Mouse (Mus musculus): Measurements from ENCODE around the gene Ntf5. TPM values are rescaled to one million over a fixed set of nuclear protein-coding genes. Genes with fewer than 3 reads are reported as not detected.

Ntf5 gene
- polyA plus RNA-seq, 1 experiment from 2014 or later: 0.13 TPM

DNA sequence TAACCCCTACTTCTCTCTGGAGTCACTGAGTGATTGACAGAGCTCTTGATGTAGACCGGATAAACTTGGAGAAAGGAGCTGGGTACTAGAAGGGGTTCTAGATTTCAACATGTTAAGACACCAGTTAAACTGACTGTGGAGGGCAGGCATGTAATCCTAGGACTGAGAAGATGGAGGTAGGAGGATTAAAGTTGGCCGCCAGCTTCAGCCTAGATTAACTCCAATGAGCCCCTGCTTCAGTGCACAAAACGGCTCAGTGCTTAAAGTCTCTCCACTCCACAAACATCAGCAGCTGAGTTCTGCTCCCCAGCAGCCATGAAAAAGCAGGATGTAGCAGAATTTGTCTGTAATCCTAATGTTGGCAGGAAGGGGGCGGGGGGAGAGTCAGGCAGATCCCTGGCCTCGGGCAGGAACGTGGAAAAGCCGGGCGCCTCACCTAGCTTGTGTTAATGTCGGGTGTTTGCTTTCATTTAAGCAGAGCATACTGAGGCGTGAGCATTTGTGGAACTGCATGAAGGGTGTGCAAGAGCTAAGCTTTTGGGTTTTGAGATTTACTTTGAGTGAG, 11.9 kb upstream of the Ntf5 start:
- H3K4me2 ChIP-seq (replicated peaks): no peak overlapping the region
- no peaks in the 10 kb centered on the region for H3K9me3 ChIP-seq (ENCODE audit: control insufficient read depth, low read length)
- H3K36me3 ChIP-seq (replicated peaks; ENCODE audit: control insufficient read depth, insufficient read depth): no peaks in the 10 kb centered on the region
- ATAC-seq (ENCODE audit: low FRiP score) (no peak), DNase-seq (ENCODE audit: low spot score) (no peak)
- H3K27ac ChIP-seq: no peak overlapping the region
- H3K4me3 ChIP-seq (replicated peaks; ENCODE audit: low read length): no peak overlapping the region
- WGBS: 81% methylated on average over 10 of the region's 10 CpGs
- no peaks in the 10 kb centered on the region; the same call in 1 of the 2 replicates for H3K4me1 ChIP-seq (replicated peaks; ENCODE audit: control insufficient read depth, insufficient read depth, low read length)
- peaks cover 19% of the 10 kb centered on the region for H3K27me3 ChIP-seq (ENCODE audit: control insufficient read depth, insufficient read depth, low read length)
- H3K9ac ChIP-seq: no peak overlapping the region

DNA sequence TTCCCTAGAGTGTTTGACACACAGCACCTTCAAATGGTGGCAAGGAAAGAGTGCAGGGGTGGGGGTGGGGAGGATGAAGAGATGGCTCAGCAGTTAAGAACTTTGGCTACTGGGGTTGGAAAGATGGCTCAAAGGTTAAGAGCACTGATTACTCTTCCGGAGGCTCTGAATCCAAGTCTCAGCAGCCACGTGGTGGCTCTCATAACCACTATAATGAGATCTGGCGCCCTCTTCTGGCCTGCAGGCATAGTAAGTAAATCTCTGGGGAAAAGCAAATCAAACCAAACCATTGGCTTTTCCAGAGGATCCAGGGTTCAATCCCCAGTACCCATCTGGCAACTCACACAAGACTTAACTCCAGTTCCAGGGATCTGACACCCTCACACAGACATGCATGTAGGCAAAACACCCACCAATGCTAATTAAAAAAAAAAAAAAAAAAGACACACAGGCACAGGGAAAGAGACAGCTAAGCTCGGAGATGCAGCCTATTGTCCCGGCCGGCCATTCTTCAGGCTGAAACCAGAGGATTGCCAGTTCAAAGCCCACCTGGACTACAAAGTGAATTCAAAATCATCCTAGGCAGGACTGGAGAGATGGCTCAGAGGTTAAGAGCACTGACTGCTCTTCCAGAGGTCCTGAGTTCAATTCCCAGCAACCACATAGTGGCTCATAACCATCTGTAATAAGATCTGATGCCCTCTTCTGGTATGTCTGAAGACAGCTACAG, 9.8 kb upstream of the Ntf5 start:
- ATAC-seq (ENCODE audit: low FRiP score) (no peak), DNase-seq (ENCODE audit: low spot score) (peak; percentile 66)
- WGBS: 47% methylated on average over 6 of the region's 6 CpGs

DNA sequence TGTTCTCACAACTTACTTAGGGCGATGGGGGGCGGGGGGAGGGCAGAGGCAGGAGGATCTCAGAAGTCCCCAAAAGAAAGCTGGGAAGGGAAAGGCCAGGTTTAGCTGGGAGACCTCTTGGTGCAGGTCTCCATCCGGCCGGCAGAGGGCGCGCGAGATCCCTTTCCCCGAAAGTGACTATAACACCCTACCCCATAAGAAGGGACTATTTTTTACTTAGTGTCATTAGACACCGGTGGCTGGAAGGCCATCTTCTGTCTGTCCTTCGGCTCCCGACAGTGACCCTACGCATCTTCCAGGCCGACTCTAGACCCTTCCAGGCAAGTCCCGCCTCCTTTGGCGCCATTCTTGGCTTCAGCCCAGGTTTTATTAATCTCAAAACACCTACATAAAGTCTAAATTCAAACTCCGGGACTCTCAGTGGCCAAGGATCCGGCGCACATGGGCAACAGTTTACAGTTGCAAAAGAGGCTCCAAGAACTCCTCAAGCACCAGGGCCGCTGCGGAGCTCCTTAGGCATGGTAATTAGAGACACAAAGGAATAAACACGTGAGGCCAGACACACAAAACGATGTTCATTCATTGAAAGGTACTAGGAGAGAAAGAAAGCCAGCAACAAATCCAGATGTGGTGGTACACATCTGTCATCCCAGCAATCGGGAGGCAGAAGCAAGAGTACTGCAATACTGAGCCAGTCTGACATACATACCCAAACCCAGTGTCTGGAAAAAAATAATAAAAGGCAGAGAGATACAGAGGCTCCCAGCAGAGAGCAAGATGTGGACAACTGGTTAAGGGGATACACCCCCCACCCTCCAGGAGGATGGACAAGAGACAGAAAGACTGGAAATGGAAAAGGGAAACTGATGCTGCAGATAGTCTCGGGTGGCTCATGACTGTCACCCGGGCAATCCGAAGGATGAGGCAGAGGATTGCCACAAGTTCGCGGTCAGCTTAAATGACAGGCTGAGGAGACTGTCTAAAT, 8.1 kb upstream of the Ntf5 start, which contains the start of gene Kcna7:
Gene Kcna7 (plus strand): TSS at position 563 of the 985 bp plus-strand sequence.
- Histone ChIP-seq H3K9me3 (ENCODE audit: control insufficient read depth, low read length) (no peaks in the 10 kb centered on the region), H3K27me3 (ENCODE audit: control insufficient read depth, insufficient read depth, low read length) (peaks cover 57% of the 10 kb centered on the region), H3K27ac (no peak within 1 kb of the TSS), H3K4me1 (replicated peaks; ENCODE audit: control insufficient read depth, insufficient read depth, low read length) (no peaks in the 10 kb centered on the region; the same call in 1 of the 2 replicates), H3K36me3 (replicated peaks; ENCODE audit: control insufficient read depth, insufficient read depth) (no peaks in the 10 kb centered on the region), H3K4me2 (replicated peaks) (peak within 1 kb of the TSS; percentile 48), H3K4me3 (replicated peaks; ENCODE audit: low read length) (peak within 1 kb of the TSS; percentile 26), H3K9ac (no peak within 1 kb of the TSS)
- no peak for ATAC-seq (ENCODE audit: low FRiP score)
- 10% methylated on average over 28 of the region's 28 CpGs for WGBS
- DNase-seq (ENCODE audit: low spot score): peak; percentile 37

More for the DNA sequence above, 9.8 kb upstream of the Ntf5 start:
- no peak overlapping the region for H3K4me2 ChIP-seq (replicated peaks)
- no peaks in the 10 kb centered on the region for H3K9me3 ChIP-seq (ENCODE audit: control insufficient read depth, low read length)
- H3K36me3 ChIP-seq (replicated peaks; ENCODE audit: control insufficient read depth, insufficient read depth): no peaks in the 10 kb centered on the region
- H3K27me3 ChIP-seq (ENCODE audit: control insufficient read depth, insufficient read depth, low read length): peaks cover 40% of the 10 kb centered on the region
- no peaks in the 10 kb centered on the region; the same call in 1 of the 2 replicates for H3K4me1 ChIP-seq (replicated peaks; ENCODE audit: control insufficient read depth, insufficient read depth, low read length)
- no peak overlapping the region for H3K4me3 ChIP-seq (replicated peaks; ENCODE audit: low read length)
- no peak overlapping the region for H3K27ac ChIP-seq
- no peak overlapping the region for H3K9ac ChIP-seq

DNA sequence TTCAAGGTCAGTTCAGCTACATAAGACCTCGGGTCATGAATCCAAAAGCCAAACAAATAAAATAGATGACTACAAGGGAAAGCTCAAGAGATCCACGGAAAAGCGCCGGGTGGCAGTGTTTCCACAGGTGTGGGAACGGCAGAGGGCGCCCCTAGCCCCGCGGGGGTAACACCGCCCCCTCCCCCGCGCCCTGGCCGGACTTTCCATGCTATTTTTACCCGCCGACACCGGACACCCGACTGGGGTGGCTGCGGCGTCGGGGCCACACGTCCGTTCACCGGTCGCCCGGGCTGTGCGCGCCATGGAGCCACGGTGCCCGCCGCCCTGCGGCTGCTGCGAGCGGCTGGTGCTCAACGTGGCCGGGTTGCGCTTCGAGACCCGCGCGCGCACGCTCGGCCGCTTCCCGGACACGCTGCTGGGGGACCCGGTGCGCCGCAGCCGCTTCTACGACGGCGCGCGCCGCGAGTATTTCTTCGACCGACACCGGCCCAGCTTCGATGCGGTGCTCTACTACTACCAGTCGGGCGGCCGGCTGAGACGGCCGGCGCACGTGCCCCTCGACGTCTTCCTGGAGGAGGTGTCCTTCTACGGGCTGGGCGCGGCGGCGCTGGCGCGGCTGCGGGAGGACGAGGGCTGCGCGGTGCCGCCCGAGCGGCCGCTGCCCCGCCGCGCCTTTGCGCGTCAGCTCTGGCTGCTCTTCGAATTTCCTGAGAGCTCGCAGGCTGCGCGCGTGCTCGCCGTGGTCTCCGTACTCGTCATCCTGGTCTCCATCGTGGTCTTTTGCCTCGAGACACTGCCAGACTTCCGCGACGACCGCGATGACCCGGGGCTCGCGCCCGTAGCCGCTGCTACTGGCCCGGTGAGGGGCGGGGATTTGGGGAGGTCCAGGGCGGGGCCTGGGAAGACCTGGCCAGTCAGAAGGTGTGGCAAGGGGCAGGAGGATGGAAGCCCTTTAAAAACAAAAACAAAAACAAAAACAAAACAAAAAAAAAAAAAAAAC, 7.0 kb upstream of the Ntf5 start:
- H3K4me2 ChIP-seq (replicated peaks): peak overlapping the region; percentile 48
- H3K27ac ChIP-seq: no peak overlapping the region
- H3K36me3 ChIP-seq (replicated peaks; ENCODE audit: control insufficient read depth, insufficient read depth): no peaks in the 10 kb centered on the region
- H3K9me3 ChIP-seq (ENCODE audit: control insufficient read depth, low read length): no peaks in the 10 kb centered on the region
- 2% methylated on average over 101 of the region's 114 CpGs for WGBS
- no peak overlapping the region for H3K9ac ChIP-seq
- peak overlapping the region; percentile 26 for H3K4me3 ChIP-seq (replicated peaks; ENCODE audit: low read length)
- no peak for ATAC-seq (ENCODE audit: low FRiP score)
- no peak for DNase-seq (ENCODE audit: low spot score)
- no peaks in the 10 kb centered on the region; the same call in 1 of the 2 replicates for H3K4me1 ChIP-seq (replicated peaks; ENCODE audit: control insufficient read depth, insufficient read depth, low read length)
- H3K27me3 ChIP-seq (ENCODE audit: control insufficient read depth, insufficient read depth, low read length): peaks cover 67% of the 10 kb centered on the region

DNA sequence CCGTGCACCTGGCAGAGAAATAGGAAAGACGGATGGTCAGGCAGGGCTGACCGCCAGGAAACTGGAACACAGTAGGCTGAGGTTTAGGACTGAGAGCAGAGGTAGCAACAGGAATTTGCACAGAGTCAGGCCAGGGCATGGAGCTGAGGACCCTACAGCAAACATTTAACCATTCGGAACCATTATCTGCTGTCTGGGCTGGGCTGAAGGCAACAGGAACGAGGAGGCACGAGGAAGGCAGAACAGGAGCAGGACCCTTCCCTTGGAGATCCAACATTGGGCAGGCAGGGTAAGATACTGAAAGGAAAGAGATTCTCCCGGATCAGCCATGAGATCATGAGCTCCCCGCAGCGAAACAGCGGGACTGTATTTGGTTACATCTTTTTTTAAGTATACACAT, 5.7 kb upstream of the Ntf5 start:
- Histone ChIP-seq H3K4me2 (replicated peaks) (no peak overlapping the region), H3K4me3 (replicated peaks; ENCODE audit: low read length) (no peak overlapping the region), H3K9ac (no peak overlapping the region), H3K36me3 (replicated peaks; ENCODE audit: control insufficient read depth, insufficient read depth) (no peaks in the 10 kb centered on the region), H3K27ac (no peak overlapping the region), H3K4me1 (replicated peaks; ENCODE audit: control insufficient read depth, insufficient read depth, low read length) (no peaks in the 10 kb centered on the region; the same call in 1 of the 2 replicates), H3K27me3 (ENCODE audit: control insufficient read depth, insufficient read depth, low read length) (peaks cover 81% of the 10 kb centered on the region), H3K9me3 (ENCODE audit: control insufficient read depth, low read length) (no peaks in the 10 kb centered on the region)
- no peak for DNase-seq (ENCODE audit: low spot score)
- ATAC-seq (ENCODE audit: low FRiP score): no peak
- WGBS: 84% methylated on average over 10 of the region's 10 CpGs

DNA sequence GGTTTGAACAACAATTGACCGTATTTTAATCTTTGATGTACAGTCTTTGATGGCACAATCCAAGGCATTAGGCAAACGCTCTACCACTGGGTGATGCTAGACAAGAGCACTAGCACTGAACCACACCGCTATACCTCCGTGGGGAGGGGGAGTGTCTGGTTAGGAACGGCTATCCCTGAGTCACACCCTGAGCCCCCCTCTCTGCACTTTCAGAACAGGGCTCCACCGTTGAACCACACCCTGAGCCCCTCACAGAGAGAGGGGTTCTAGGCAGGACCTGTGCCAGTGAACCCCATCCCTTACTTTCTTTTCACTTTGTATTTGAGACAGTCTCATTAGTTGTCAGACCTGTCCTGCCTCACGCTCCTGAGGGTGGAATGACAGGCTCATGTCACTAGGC, 5.1 kb upstream of the Ntf5 start:
- WGBS: 67% methylated on average over 7 of the region's 7 CpGs
- H3K9me3 ChIP-seq (ENCODE audit: control insufficient read depth, low read length): no peaks in the 10 kb centered on the region
- H3K4me2 ChIP-seq (replicated peaks): no peak overlapping the region
- no peak overlapping the region for H3K9ac ChIP-seq
- H3K27me3 ChIP-seq (ENCODE audit: control insufficient read depth, insufficient read depth, low read length): peaks cover 86% of the 10 kb centered on the region
- DNase-seq (ENCODE audit: low spot score) (no peak), ATAC-seq (ENCODE audit: low FRiP score) (no peak)
- peaks cover 3% of the 10 kb centered on the region for H3K4me1 ChIP-seq (replicated peaks; ENCODE audit: control insufficient read depth, insufficient read depth, low read length)
- H3K27ac ChIP-seq: no peak overlapping the region
- no peak overlapping the region for H3K4me3 ChIP-seq (replicated peaks; ENCODE audit: low read length)
- no peaks in the 10 kb centered on the region for H3K36me3 ChIP-seq (replicated peaks; ENCODE audit: control insufficient read depth, insufficient read depth)

DNA sequence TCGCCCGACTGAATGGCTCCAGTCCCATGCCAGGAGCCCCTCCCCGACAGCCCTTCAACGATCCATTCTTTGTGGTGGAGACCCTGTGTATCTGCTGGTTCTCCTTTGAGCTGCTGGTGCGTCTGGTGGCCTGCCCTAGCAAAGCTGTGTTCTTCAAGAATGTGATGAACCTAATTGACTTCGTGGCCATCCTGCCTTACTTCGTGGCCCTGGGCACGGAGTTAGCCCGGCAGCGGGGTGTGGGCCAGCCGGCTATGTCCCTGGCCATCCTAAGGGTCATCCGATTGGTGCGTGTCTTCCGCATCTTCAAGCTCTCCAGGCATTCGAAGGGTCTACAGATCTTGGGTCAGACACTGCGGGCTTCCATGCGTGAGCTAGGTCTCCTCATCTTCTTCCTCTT, 4.5 kb upstream of the Ntf5 start:
- no peak overlapping the region for H3K4me3 ChIP-seq (replicated peaks; ENCODE audit: low read length)
- no peaks in the 10 kb centered on the region for H3K36me3 ChIP-seq (replicated peaks; ENCODE audit: control insufficient read depth, insufficient read depth)
- peaks cover 9% of the 10 kb centered on the region for H3K4me1 ChIP-seq (replicated peaks; ENCODE audit: control insufficient read depth, insufficient read depth, low read length)
- ATAC-seq (ENCODE audit: low FRiP score) (no peak), DNase-seq (ENCODE audit: low spot score) (no peak)
- H3K9ac ChIP-seq: no peak overlapping the region
- H3K4me2 ChIP-seq (replicated peaks): no peak overlapping the region
- H3K27ac ChIP-seq: no peak overlapping the region
- peaks cover 92% of the 10 kb centered on the region for H3K27me3 ChIP-seq (ENCODE audit: control insufficient read depth, insufficient read depth, low read length)
- H3K9me3 ChIP-seq (ENCODE audit: control insufficient read depth, low read length): no peaks in the 10 kb centered on the region
- WGBS: 88% methylated on average over 17 of the region's 17 CpGs

DNA sequence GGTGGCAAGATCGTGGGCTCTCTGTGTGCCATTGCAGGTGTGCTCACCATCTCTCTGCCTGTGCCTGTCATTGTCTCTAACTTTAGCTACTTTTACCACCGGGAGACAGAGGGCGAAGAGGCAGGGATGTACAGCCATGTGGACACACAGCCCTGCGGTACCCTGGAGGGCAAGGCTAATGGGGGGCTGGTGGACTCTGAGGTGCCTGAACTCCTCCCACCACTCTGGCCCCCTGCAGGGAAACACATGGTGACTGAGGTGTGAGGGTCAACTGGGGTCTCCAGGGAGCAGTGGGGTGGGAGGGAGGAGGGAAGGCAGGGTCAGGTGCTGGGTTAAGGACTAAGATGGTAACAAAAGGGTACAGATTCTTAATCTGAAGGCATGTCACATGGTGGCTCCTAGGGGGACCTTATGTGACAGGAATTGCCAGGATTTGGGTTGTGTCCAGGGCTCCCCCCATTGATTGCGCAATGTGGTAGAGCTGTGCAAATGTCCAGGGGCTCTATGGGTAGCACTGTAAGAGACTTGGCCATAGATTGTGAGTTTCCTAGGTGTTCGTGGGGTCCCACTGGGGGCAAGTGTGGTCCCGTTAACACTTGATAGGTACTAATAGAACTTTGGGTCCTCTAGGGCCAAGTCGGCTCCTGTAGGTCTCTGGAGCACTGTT, 3.9 kb upstream of the Ntf5 start:
- WGBS: 87% methylated on average over 8 of the region's 8 CpGs

More for the DNA sequence above, 3.9 kb upstream of the Ntf5 start:
- Histone ChIP-seq H3K9me3 (ENCODE audit: control insufficient read depth, low read length) (no peaks in the 10 kb centered on the region), H3K27ac (no peak overlapping the region), H3K36me3 (replicated peaks; ENCODE audit: control insufficient read depth, insufficient read depth) (no peaks in the 10 kb centered on the region), H3K4me3 (replicated peaks; ENCODE audit: low read length) (no peak overlapping the region), H3K4me2 (replicated peaks) (no peak overlapping the region), H3K4me1 (replicated peaks; ENCODE audit: control insufficient read depth, insufficient read depth, low read length) (peaks cover 10% of the 10 kb centered on the region), H3K27me3 (ENCODE audit: control insufficient read depth, insufficient read depth, low read length) (peaks cover 99% of the 10 kb centered on the region), H3K9ac (no peak overlapping the region)
- ATAC-seq (ENCODE audit: low FRiP score) (no peak), DNase-seq (ENCODE audit: low spot score) (no peak)
